Mouse (Mus musculus) liver, embryonic 14.5 days (tissue): ENCODE measurements around the gene Llgl2. TPM values are rescaled to one million over a fixed set of nuclear protein-coding genes. Genes with fewer than 3 reads are reported as not detected.

Experiments used
- ATAC-seq: fragments of 200-750 bp; cut with Nextera tagmentation; 2 replicates; pipeline ENCODE4 v1.8.0; 2017; ENCODE audit warnings: moderate number of reproducible peaks, mild to moderate bottlenecking, moderate library complexity; ENCODE audit not compliant: insufficient read depth
- DNase-seq, 3 experiments: peaks; one replicate each; pipeline ENCODE4 v3.0.0-alpha.2; 2012 to 2013; ENCODE audit warnings: low read depth in 3 of 3, low spot score in 3 of 3
- H3K27ac ChIP-seq: fragments of 300-500 bp; sonication (generic); 2 replicates; pipeline ENCODE4 v1.5.1; 2014; ENCODE audit warnings: moderate library complexity, mild to moderate bottlenecking, control low read depth, inconsistent platforms
- H3K27me3 ChIP-seq: fragments of 300-500 bp; sonication (generic); 2 replicates; pipeline ENCODE4 v1.6.1; 2014; ENCODE audit warnings: mild to moderate bottlenecking, low read length, moderate library complexity; ENCODE audit not compliant: control insufficient read depth, insufficient read depth
- H3K36me3 ChIP-seq: fragments of 300-500 bp; sonication (generic); replicated peaks from 2 replicates; pipeline ENCODE4 v1.6.1; 2014; ENCODE audit warnings: low read depth; ENCODE audit not compliant: control insufficient read depth, insufficient read depth
- H3K4me1 ChIP-seq, 2 experiments: fragments of 200-500 bp in 1 of 2; fragments of 300-500 bp in 1 of 2; sonication (generic) in 1 of 2; replicated peaks; 2 replicates each; pipeline ENCODE4 v1.6.1; 2012 to 2014; ENCODE audit warnings: antibody characterized with exemption in 1 of 2, inconsistent platforms in 1 of 2, low read length in 1 of 2; ENCODE audit not compliant: control insufficient read depth in 2 of 2, insufficient read depth in 2 of 2
- H3K4me2 ChIP-seq: fragments of 300-500 bp; sonication (generic); 2 replicates; pipeline ENCODE4 v1.6.1; 2014; ENCODE audit warnings: low read depth, mild to moderate bottlenecking, control low read depth, moderate library complexity
- H3K4me3 ChIP-seq, 2 experiments: fragments of 200-500 bp in 1 of 2; fragments of 300-500 bp in 1 of 2; sonication (generic) in 1 of 2; 2 replicates each; pipeline ENCODE4 v1.5.1; 2012 to 2014; ENCODE audit warnings: low read depth in 2 of 2, low read length in 2 of 2, mild to moderate bottlenecking in 2 of 2, control low read depth in 1 of 2, inconsistent platforms in 1 of 2, moderate library complexity in 1 of 2; ENCODE audit not compliant: insufficient read depth in 1 of 2
- H3K9ac ChIP-seq: fragments of 300-500 bp; sonication (generic); replicated peaks from 2 replicates; pipeline ENCODE4 v1.6.1; 2014; ENCODE audit warnings: mild to moderate bottlenecking, control low read depth, moderate library complexity
- H3K9me3 ChIP-seq: fragments of 300-500 bp; sonication (generic); 2 replicates; pipeline ENCODE4 v1.6.1; 2016; ENCODE audit warnings: low read length, mixed read lengths; ENCODE audit not compliant: control insufficient read depth
- CTCF ChIP-seq: IDR thresholded peaks from 2 replicates; pipeline ENCODE4 v1.5.1; 2016; ENCODE audit warnings: antibody characterized with exemption, low read depth, control low read depth
- EP300 ChIP-seq: IDR thresholded peaks from 2 replicates; pipeline ENCODE4 v1.6.1; 2016; ENCODE audit warnings: antibody characterized with exemption, low read depth
- WGBS: fragments of 180-500 bp; shearing (Covaris S2); extraction: QIAGEN DNeasy Blood & Tissue Kit; methylation state at CpG from one replicate; pipeline ENCODE4 v1.1.7; 2014; ENCODE audit not compliant: insufficient replicate concordance; 5-methylcytosine and 5-hydroxymethylcytosine counted together
- polyA plus RNA-seq, 2 experiments: library from polyadenylated mRNA; depleted of rRNA in 1 of 2; stranded (reverse) in 1 of 2; unstranded in 1 of 2; fragments of >200 nt; fragmentation: Nextera tagmentation in 1 of 2; extraction: Ambion mirVana in 1 of 2; gene quantifications; 2 replicates each; pipeline versions ENCODE4 v1.2.1 to v1.2.3; 2012 to 2014

Gene Llgl2
- polyA plus RNA-seq, 2 experiments = 7.5 to 10.5 TPM

GRCm38 (mm10) chr11:115859143-115859945, 35.5 kb downstream of the Llgl2 start:
- ATAC-seq (peak; percentile 76), DNase-seq (peak; percentile 47 to 61 (median 59))
- no peak overlapping the region for H3K9ac ChIP-seq
- H3K36me3 ChIP-seq = no peaks in the 10 kb centered on the region
- TF ChIP-seq EP300 (no peak), CTCF (peak; percentile 78)
- H3K4me3 ChIP-seq = peak overlapping the region in 1 of 2 experiments; percentile 31; a peak in 2 of 4 replicates
- peak overlapping the region; percentile 46 for H3K4me2 ChIP-seq
- peaks cover 45% of the 10 kb centered on the region for H3K27me3 ChIP-seq
- no peaks in the 10 kb centered on the region for H3K9me3 ChIP-seq
- no peak overlapping the region for H3K27ac ChIP-seq
- 3% methylated on average over 69 of the region's 75 CpGs for WGBS
- no peaks in the 10 kb centered on the region for H3K4me1 ChIP-seq

- no peaks in the 10 kb centered on the region for H3K9me3 ChIP-seq
- no peak overlapping the region for H3K4me3 ChIP-seq
- 67% methylated on average over 8 of the region's 8 CpGs for WGBS
- no peak overlapping the region for H3K9ac ChIP-seq
- DNase-seq (no peak), ATAC-seq (no peak)
- H3K27ac ChIP-seq = no peak overlapping the region
- H3K4me1 ChIP-seq = no peaks in the 10 kb centered on the region
- no peaks in the 10 kb centered on the region for H3K36me3 ChIP-seq
- H3K4me2 ChIP-seq = no peak overlapping the region
- TF ChIP-seq CTCF (peak; percentile 46; the same call in 1 of the 2 replicates), EP300 (no peak)
- H3K27me3 ChIP-seq = peaks cover 26% of the 10 kb centered on the region
Measured at GRCm38 (mm10) chr11:115863895-115864294, 40.0 kb downstream of the Llgl2 start.

- TF ChIP-seq EP300 (no peak), CTCF (no peak)
- H3K9ac ChIP-seq = no peak overlapping the region
- no peaks in the 10 kb centered on the region for H3K36me3 ChIP-seq
- peak; percentile 29 to 52 (median 37) for DNase-seq
- H3K4me2 ChIP-seq = no peak overlapping the region
- peak; percentile 31 for ATAC-seq
- H3K4me3 ChIP-seq = no peak overlapping the region
- H3K27ac ChIP-seq = no peak overlapping the region
- WGBS = 44% methylated on average over 8 of the region's 8 CpGs
- H3K9me3 ChIP-seq = no peaks in the 10 kb centered on the region
- peaks cover 6 to 17% of the 10 kb centered on the region in 2 experiments; a peak in 3 of 4 replicates for H3K4me1 ChIP-seq
- H3K27me3 ChIP-seq = no peaks in the 10 kb centered on the region
Measured at GRCm38 (mm10) chr11:115869393-115869792, 45.5 kb downstream of the Llgl2 start.

- DNase-seq (no peak), ATAC-seq (peak; percentile 32)
- H3K4me2 ChIP-seq = no peak overlapping the region
- no peak for TF ChIP-seq EP300
- no peak for TF ChIP-seq CTCF
- H3K9ac ChIP-seq = no peak overlapping the region
- H3K27me3 ChIP-seq = no peaks in the 10 kb centered on the region
- H3K4me3 ChIP-seq = no peak overlapping the region
- 66% methylated on average over 4 of the region's 4 CpGs for WGBS
- H3K36me3 ChIP-seq = no peaks in the 10 kb centered on the region
- peaks cover 6 to 23% of the 10 kb centered on the region in 2 experiments; a peak in 3 of 4 replicates for H3K4me1 ChIP-seq
- no peak overlapping the region for H3K27ac ChIP-seq
- H3K9me3 ChIP-seq = no peaks in the 10 kb centered on the region
Measured at GRCm38 (mm10) chr11:115872437-115872836, 48.6 kb downstream of the Llgl2 start.

GRCm38 (mm10) chr11:115875935-115876334, 52.1 kb downstream of the Llgl2 start:
- Histone ChIP-seq H3K27me3 (no peaks in the 10 kb centered on the region), H3K4me3 (no peak overlapping the region), H3K9ac (no peak overlapping the region), H3K4me2 (no peak overlapping the region), H3K27ac (no peak overlapping the region), H3K9me3 (no peaks in the 10 kb centered on the region), H3K36me3 (no peaks in the 10 kb centered on the region), H3K4me1 (peaks cover 0 to 14% of the 10 kb centered on the region in 2 experiments; a peak in 2 of 4 replicates)
- DNase-seq (no peak), ATAC-seq (no peak)
- TF ChIP-seq CTCF = no peak
- TF ChIP-seq EP300 = no peak
- 66% methylated on average over 3 of the region's 3 CpGs for WGBS
